Mouse (Mus musculus): ENCODE measurements around the gene Celf5.

The Celf5 gene

DNA sequence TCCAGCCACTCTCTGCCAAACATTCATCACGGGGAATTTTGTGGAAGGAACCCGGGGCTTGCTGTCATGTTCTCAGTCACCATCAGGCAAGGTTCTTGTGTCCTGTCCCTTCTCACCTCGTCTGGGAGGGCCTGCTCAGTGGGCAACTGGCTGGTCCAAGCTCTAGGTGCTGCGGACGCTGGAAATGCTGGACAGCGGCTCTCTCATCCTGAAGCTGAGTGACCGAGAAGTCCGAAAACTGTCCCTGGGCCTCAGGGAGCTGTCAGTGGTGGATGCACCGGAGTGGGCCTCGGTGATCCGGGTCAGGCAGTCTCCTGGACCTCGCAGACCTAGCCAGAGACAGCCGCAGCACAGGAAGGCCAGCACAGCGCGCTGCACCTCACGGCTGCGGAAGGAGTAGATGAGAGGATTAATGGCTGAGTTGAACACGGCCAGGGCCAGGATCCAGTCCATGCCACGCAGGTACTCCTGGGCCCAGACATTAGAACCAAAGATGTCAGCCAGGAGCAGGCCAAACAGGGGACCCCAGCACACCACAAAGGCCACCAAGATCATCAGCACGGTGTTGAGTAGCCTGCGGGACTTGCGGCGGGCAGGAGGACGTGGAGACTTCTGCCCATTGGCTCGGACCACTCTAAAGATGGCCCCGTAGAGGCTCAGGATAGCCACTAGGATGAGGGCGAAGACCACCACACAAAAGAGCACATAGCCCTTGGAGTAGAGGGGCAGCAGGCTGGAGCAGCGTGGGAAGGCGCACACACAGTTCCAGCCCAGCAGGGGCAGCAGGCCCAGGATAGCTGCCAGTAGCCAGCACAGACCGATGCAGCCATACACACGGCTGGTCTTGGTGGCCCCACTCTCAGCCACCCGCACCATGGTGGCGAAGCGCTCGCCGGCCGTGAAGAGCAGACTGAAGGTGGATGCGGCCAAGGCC, 16.1 kb upstream of the Celf5 start:
- CTCF ChIA-PET: interaction anchor here (0.6 to 0.7 kb wide), 2 partner anchors 9 to 116 kb away, joined by 3 read pairs; no protein-coding TSS in a partner anchor

DNA sequence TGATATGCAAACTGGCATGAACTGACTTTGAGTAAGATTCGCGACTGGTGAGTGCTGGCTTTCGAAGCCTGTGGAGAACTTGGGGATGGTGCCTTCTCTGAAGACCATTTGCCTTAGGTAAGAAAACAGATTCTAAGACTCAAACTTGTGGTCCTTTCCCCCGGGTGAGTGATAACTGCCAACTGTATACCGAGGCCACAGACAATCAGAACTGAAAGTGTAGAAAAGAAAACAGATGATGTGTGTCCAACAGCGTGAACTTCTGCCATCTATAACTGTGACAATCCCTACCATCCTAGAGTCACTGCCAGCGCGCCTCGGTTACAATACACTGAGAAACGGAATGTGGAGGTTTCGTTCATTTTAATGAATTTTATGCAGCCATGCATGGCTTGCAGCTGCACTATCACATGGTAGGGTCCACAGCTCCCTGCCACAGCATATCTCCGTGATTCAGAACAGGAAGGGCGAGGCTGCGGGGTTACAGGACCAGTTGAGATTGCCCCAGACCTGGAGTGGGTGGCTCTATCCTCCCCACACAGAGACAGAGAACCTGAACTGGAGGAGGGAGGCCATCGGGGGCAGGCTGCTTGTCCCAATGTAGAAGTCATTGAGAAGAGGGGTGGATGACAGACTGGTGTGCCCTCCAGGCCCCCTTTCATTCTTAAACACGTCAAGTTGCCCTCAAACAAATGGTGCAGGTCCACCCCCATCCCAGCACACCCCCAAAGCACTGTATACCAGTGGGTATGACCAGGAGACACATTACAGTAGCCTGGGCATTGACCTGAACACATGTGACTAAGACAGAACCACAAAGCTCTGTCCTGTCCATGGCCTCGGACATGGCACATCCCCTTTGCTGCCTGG, 15.1 kb upstream of the Celf5 start:
- CTCF ChIA-PET: interaction anchor here (0.6 to 0.9 kb wide), 4 partner anchors 8 to 1233 kb away, joined by 3 to 4 read pairs (median 3); partner anchors contain the start of gene BC025920

DNA sequence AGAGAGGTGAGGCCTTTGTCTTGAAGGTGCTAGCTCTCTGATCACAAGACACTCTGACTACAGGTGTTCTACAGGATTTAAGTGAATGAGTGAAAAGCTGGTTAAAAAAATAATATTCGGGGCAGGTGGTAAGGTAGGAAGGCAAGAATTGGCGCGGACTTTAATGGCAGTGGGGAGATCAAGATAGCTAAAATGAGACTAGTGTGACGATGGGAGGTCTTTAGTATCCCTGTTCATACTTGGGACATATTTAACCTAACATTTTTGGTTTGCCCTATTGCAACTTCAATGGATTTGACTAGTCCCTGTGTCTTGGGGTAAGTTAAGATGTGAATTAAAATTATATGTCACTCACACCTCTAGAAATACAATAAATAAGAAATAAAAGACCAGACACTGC, 14.5 kb upstream of the Celf5 start:
- CTCF ChIA-PET: interaction anchor here (0.7 to 0.9 kb wide), 3 partner anchors 109 to 1232 kb away, joined by 3 to 4 read pairs (median 3); partner anchors contain the start of gene BC025920

DNA sequence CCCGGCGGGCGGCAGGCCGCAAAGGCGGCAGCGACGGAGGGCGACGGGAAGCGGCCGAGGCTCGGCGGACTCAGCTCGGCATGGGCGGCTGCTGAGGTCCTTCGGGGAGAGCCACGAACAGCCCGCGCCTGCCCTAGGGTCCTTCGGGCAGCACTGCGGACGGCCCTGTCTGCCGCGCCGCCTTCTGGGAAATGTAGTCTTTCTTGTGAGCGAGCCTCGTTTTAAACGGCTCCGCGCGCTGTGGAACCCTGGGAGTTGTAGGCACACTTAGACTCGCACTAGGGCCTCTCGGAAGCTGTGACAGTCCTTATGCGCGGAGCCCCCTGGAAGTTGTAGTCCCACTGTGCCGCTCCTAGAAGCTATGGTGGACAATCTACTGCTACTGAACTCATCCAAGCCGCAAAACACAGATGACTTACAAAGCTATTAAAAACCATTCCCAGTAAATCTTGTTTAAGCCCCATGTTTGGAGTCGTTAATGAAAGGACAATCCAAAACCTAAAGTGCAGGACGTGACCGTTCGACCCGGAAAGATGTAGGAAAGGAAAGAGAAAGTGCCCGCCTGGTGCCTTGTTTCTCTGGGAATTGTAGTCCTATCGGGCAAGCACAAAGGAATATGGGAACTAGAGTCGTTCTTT, 13.9 kb upstream of the Celf5 start, which contains the start of gene Ncln:
Ncln (minus strand) TSS at position 129 of the 638 bp plus-strand sequence.
- CTCF ChIA-PET: interaction anchor here (0.7 to 1.5 kb wide), 4 partner anchors 10 to 1231 kb away, joined by 3 to 4 read pairs (median 3); partner anchors contain the start of gene BC025920

DNA sequence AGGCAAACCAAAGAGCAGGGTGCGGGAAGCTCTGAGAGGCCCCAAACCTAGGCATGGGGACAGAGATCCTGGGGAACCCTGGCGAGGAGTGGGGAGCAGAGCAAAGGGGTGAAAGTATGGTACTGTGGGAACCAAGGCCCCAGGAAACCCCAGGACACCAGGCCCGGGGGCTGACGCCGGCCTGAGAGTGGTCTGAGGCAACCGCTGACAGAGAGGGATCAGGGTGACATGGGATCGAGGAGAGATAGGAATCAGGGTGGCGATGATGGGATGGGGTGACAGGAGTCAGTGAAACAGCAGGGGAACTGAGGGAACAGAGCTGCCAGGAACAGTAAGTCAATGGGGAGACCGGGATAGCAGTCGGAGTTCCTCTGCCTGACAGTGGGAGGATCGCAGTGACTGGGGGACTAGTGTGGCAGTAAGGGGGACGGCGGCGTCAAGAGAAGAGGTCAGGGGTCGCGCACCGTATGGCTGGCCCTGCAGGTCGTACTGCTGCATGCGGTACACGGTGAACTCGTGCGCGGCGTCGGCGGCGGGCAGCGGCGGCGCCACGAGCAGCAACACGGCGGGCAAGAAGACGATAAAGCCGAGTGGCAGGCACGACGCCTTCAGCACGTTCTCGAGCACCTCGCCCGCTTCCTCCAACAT, 13.2 kb upstream of the Celf5 start:
- CTCF ChIA-PET: interaction anchor here (0.9 to 1.5 kb wide), 2 partner anchors 9 to 303 kb away, joined by 3 read pairs; no protein-coding TSS in a partner anchor

DNA sequence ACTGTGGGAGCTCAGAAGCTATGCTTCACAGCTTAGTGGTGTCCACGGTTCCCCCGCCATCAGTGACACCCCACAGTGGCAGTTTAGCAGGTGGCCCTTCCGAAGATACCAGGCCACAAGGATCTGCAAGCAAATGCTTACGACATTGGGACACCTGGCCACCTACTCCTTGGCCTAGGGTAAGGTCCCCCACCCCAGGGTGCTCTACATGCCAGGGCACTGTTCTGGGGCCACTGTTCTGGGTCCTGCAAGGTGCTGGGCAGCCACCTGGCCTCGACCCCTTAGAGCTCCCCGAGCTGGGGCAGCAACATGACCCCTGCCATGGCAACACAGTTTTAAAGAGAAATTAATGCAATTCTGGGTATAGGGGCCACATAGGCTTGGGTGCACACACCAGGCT, 12.6 kb upstream of the Celf5 start:
- CTCF ChIA-PET: interaction anchor here (0.9 to 1.5 kb wide), 2 partner anchors 9 to 302 kb away, joined by 3 read pairs; no protein-coding TSS in a partner anchor

DNA sequence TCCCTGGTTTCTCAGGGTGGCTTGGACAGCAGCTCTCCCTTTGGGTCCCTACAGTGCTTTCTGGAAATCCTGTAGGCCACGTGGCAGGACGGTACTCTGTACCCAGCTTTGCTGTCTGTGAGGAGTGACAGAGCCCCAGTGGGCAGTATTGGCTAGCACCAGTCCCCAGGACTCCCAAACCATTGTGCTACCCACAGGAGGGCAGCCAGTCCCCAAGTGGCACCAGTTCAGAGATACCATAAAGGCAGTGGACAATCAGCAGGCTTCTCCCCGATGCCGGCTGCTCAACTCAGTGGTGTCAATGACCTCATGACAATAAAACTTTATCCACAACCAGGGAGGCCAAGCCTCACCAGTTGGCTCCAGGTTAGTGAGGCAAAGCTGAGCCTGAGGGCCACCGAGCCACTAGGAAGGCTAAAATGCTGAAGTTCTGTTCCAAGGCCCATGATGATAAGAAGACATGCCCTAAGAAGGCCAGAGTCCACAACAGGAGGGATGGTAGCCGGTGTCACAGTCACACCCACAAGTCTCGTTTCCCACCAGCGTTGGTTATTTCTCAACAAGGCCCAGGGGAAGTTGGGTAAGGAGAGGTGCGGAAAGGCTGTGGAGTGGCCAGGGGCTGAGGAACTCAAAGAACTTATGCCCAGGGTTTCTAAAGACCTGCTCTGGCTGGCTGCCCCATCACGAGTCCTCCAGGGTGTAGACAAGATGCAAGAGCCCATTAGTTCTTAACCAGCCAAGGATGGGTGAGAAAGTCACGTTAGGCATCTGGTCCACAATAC, 11.9 kb upstream of the Celf5 start:
- CTCF ChIA-PET: interaction anchor here (0.7 to 1.4 kb wide), 4 partner anchors 29 to 302 kb away, joined by 3 to 16 read pairs (median 3); partner anchors contain the start of gene Gna15

DNA sequence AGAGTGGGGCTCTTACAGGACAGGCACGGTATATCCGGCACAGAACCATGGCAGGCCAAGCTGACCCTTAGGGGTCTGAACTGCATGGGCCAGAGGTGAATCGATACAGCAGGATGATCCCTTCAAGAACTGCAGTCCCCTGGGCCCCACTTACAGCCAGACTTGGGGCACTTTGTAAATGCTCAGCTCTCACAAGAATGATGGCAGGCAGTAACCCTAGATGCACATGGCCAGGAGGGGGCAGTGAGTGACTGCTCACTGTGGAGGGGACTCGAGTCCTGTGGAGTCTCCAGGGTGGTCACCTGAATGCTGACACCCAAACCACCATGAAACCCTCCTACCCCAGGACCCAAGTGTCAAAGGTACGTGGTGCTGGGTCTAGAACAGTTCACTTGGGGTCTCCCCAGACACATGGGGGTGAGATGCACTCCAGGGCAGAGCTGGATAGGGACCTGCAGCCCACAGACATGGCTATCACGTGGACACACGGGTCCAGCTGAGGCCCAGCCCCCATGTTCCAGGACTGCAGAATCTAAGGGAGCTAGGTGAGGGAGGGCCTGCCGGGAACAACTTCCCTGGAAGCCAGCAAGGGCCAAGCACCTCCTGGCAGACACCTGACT, 11.2 kb upstream of the Celf5 start:
- CTCF ChIA-PET: interaction anchor here (0.7 to 1.4 kb wide), 2 partner anchors 58 to 68 kb away, joined by 3 to 16 read pairs; no protein-coding TSS in a partner anchor

DNA sequence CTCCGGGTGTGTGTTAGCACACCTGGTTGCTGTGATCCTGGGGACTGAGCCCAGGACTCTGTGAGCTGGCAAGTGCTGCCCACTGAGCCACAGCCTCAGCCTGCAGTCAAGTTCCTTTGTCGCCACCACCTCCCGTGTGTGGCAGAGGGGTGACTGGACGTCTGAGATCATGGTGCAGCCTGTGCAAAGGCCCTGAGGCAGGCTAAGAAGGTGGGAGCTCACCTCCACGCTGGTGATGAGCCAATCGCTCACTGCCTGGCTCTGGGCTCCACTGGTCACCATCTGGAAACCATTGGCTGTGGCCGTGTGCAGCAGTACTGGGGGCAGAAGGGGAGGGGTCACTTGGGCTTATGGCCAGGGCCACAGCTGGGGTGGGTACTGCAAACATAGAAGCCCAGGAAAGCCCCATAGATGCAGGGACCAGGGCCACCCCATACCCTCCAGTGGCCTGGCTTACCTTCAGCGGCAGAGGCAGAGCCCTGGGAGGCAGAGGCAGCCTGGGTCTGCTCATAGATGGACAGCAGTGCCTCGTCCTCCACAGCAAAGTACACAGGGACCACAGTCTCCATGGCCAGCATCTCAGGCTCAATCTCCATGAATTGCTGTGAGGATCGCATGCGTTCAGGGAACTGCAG, 10.2 kb upstream of the Celf5 start:
- CTCF ChIA-PET: no interaction called here

DNA sequence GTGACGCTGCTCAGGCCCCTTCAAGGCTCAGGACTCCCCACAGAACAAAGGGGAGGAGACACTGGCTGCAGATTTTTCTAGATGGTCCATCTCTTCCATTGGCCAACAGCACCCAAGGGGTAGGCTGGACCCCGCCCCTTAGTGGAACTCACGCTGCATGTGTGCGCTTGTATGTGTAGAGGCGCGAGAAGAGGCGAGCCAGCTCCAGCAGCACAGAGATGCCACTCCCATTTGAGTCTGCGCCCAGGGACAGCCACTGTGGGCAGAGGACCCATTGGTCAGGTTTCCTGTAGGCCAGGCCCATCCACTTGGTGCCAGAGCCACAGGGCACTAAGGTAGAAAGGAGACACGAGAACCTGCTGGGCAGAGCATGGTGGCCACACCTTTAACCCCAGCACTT, 8.5 kb upstream of the Celf5 start:
- CTCF ChIA-PET: interaction anchor here (0.6 kb wide), 1 partner anchor 13 kb away, joined by 5 read pairs; no protein-coding TSS in a partner anchor

DNA sequence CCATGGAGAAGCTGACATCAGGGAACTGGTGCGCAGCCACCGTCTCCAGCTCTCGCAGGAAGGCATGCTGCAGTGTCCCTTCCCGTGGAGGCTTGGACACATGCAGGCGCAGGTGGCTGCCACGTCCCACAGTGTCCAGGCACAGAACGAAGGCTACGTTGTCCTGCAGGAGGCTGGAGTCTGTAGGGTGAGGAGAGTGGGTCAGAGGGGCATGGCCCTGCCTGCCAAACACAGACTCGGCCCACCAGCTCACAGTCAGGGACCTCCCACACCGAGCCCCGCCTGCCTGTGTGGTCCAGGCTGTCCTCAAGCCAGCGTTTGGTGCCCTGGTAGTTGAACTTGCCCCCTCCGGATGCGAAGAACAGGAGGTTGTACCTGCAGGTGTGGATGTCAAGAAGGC, 7.4 kb upstream of the Celf5 start:
- CTCF ChIA-PET: interaction anchor here (0.6 to 0.7 kb wide), 2 partner anchors 8 to 294 kb away, joined by 3 read pairs; no protein-coding TSS in a partner anchor

DNA sequence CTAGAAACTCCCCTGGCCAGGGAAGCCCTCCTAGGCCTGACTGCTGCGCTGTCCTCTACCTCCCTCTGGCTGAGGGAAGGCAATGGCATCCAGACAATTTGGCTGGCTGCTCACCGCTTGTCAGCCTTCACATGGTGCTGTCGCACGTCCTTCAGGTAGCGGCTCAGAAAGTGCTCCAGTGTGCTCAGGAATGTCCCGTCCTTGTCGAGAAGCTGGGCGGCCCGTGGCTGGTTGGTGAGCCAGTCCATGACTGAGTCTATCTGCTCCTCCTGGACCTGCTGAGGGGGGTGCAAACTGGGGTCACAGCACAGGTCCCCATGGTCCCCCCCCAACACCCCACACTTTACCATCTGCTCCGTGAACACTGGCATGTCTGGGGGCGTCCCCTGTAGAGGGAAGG, 5.6 kb upstream of the Celf5 start:
- CTCF ChIA-PET: no interaction called here

DNA sequence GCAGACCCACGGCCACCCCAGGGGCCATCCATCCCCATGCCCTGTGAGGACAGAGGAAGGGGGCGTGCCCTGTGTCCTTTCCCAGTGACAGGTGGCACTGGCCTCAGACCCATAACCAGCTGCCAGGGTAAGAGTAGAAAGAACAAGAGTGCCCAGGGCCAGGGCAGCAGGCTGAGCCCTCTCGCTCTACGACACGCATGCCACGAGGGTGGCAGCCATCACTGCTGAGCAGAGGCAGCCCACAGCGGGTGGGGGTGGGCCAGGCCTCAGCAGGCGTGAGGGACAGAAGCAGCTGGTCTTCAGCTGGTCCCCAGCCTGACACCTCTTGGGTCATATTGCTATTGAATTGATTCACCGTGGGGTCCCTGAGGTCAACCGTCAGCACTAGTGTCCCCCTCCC, 4.0 kb upstream of the Celf5 start:
- CTCF ChIA-PET: interaction anchor here (1.1 kb wide), 1 partner anchor 9 kb away, joined by 3 read pairs; the partner anchor contains the start of gene Ncln

DNA sequence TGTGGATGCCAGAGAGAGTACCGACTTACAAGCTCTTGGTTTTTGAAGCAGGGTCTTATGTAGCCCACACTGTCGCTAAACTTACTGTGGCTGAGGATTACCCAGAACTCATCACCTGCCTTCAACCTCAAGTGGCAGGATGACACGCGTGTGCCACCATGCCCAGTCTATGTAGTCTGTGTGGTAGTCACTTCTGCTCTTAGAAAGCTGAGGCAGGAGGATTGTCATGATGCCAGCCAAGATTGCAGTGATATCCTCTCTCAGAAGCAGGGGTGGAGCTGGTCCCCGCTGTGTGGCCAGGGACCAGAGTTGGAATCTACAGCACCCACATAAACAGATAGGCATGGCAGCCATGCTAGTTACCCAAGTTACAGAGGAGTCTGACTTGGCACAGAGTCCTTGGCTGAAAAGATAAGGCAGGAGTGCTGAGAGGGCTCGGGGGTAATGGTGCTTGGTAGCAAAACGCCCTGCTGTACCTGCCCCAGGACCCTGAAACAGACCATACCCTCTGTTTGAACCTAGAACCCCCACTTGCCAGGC, 3.0 kb upstream of the Celf5 start:
- CTCF ChIA-PET: interaction anchor here (0.5 to 1.1 kb wide), 3 partner anchors 10 to 140 kb away, joined by 3 to 5 read pairs (median 4); partner anchors contain the start of gene Ncln

DNA sequence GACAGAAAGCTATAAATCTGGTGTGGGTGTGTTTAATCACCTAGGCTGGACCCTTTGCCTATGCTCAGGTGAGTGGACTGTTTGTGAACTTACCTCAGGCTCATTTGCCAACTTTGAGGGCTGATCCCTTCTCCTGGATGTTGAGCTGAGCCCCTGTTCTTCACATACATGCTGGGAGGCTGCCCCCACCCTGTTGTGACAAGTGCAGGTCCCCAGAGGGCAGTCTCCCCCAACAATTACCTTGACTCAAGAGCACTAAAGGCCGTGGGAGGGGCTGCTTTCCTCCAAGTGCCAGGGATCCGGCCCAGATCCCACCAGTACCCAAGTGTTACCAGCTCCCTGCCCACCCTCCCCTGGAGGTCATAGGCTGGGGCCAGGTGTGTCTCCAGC, 2.5 kb upstream of the Celf5 start:
- CTCF ChIA-PET: interaction anchor here (0.5 to 1.1 kb wide), 2 partner anchors 66 to 139 kb away, joined by 4 to 5 read pairs; no protein-coding TSS in a partner anchor

DNA sequence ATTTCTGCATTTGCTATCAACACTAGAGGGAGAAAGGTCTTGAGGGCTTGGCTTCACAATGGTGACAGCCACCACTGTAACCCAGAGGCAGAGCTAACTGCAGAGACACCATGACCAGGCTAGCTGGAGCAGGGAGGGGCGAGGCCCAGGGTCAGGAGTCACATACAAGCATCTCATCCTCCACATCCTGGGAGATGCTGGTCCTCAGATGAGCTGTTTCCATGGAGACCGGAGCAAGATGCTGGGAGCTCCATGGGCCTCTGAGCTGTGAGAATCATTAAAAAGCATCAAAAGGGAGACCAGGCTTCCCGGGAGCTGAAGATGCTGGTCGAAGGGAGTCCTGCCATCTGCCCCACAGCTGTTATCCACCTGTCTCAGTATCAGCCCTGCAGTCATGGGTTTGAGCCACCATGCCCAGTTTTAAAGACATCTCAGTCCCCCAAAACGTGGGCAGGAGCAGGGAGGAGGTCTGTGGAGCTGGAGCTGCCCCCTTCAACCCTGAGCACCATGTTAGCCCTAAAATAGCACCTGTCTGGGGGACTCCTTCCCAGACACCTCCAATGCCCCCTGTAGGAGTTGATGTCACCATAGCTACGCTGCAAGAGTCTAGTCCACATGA, 2.0 kb upstream of the Celf5 start:
- CTCF ChIA-PET: interaction anchor here (0.5 to 1.1 kb wide), 2 partner anchors 66 to 139 kb away, joined by 4 to 5 read pairs; no protein-coding TSS in a partner anchor

DNA sequence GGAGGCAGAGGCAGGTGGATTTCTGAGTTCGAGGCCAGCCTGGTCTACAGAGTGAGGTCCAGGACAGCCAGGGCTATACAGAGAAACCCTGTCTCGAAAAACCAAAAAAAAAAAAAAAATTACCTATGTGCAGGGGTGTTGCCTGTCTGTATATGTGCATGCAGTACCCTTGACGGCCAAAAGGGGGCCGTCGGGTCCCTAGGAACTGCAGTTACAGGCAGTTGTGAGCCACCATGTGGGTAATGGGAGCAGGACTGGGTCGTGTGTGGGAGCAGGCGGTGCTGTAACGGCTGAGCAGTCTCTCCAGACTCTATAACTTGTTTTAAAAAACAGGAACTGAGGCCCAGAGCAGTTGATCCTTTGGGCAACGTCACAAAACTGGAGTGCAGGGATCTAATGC, 1.5 kb upstream of the Celf5 start:
- CTCF ChIA-PET: no interaction called here

All from spleen, embryonic (tissue).